Mouse (Mus musculus): ENCODE results near the gene Zscan25.

DNA sequence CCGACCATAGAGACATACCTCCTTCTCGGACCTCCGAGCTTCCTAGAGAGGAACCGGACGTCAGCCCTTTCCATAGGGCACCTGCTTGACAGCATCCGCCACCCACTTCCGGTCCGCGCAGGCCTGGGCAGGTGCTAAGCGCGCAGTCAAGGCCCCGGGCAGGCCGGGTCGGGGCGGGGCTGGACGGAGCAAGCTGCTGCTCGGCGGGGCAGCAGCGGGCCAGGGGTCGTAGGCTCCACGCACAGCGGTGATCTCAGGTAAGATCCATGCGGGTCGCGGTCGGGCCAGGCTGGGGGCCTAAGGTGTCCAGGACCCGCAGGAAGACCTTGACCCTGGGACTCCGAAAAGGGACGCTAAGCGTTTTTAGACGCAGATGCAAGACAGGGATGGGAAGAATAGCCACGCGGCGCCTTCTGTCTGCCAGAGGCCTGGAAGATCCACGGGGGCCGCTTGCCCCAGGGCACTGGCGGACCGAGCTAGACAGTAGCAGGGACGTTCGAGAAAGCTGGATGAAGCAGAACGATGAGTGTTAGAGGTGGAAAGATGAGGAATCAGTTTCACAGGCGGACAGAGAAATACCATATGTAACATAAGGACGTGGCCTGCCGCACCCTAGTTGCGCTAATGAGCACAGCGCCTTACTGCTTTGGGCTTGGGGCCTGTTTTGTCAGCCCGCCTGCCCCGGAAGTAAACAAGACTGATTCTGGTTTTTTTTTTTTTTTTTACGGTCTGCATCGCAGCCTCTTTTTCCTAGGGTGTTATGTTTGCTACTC is at the start of gene Zscan25:
- TF ChIP-seq EP300 (IDR thresholded peaks at IDR 0.05; ENCODE audit: low read depth in 1 of 2, low read length in 2 of 2) (no peak), ZNF384 (IDR thresholded peaks at IDR 0.05; ENCODE audit: low read depth, low read length) (peak; percentile 93), CTCF (IDR thresholded peaks at IDR 0.05 in 2 of 3, conservative IDR thresholded peaks at IDR 0.05 in 1 of 3; ENCODE audit: control insufficient read depth in 1 of 3, insufficient read depth in 1 of 3, low read depth in 2 of 3, low read length in 3 of 3, poor library complexity in 1 of 3, severe bottlenecking in 1 of 3) (no peak), RAD21 (IDR thresholded peaks at IDR 0.05; ENCODE audit: low read depth, low read length) (no peak), TAL1 (IDR thresholded peaks at IDR 0.05; ENCODE audit: low read length) (no peak), ETS1 (IDR thresholded peaks at IDR 0.05; ENCODE audit: low read depth, low read length) (0 out of 2 replicates have a peak, but pooled peaks have one; percentile 22), USF1 (IDR thresholded peaks at IDR 0.05; ENCODE audit: low read depth, low read length) (peak; percentile 49), CHD1 (IDR thresholded peaks at IDR 0.05; ENCODE audit: low read depth, low read length) (no peak), POLR2A (IDR thresholded peaks at IDR 0.05; ENCODE audit: control insufficient read depth in 1 of 2, insufficient read depth in 1 of 2, low read depth in 1 of 2, low read length in 2 of 2, poor library complexity in 1 of 2) (peak; percentile 76 to 77; a peak in 3 of 4 replicates), E2F4 (IDR thresholded peaks at IDR 0.05; ENCODE audit: borderline replicate concordance, low read depth, low read length) (no peak), GATA1 (IDR thresholded peaks at IDR 0.05; ENCODE audit: low read depth, low read length) (no peak), NRF1 (IDR thresholded peaks at IDR 0.05; ENCODE audit: insufficient read depth, low read depth, low read length, poor library complexity, severe bottlenecking) (peak; percentile 50; the same call in 1 of the 2 replicates), TCF12 (IDR thresholded peaks at IDR 0.05; ENCODE audit: low read depth, low read length) (peak; percentile 66)
